In the genomic region with DNA sequence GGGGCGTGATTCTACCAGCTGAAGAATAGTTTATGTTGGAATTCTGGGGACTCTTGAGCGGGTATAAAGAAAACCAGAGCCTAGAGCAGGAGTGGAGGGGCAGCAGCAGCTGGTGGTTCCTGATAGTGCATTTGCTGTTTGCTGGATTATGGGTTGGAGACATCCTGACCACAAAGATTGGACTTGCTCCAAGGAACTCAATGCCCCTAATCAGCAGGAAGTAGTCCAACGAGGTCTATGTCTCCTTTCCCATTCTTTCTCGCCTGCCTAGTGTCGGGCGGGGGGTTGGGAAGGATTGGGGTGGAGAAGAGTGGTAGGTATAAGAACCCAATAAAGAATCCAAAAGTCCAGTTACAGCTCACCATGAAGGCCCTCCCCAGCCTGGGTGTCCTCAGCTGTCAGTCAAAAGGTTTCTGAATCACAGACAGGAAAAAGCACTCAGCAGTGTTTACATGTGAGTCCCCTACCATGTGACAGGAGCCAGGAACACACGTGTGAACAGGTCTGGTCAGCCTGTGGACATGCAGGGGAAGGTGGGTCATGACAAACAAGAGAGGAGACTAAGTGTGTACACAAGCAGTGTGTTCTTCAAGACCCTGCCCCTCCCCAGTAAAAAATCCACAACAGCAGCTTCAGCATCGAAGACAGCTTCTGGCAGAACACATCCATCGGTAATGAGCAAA, we compare ENCODE assay signal across 13 mouse cellular contexts. TPM values are rescaled to one million over a fixed set of nuclear protein-coding genes. Genes with fewer than 3 reads are reported as not detected.
DNase-seq lines count a peak whose midpoint lies in the region; ATAC-seq lines count a peak whose summit lies in the region.
"Had no signal": no experiment of that assay in that cellular context is flagged by ENCODE, and none has a peak within 500 bp of the region (broad histone marks: within the 10 kb centered on the region; RNA-seq: fewer than 3 reads in every experiment).

No protein-coding gene starts in this region.

- H3K4me3 ChIP-seq in kidney, embryonic 16.5 days (ENCODE audit: low read length) = no peak overlapping the region
- H3K4me3 ChIP-seq in lung, embryonic 16.5 days (ENCODE audit: low read length) = no peak overlapping the region
- no peak overlapping the region for H3K4me3 ChIP-seq in forebrain, embryonic 13.5 days
- H3K4me3 ChIP-seq: hindbrain, embryonic 15.5 days had no signal

- H3K36me3 ChIP-seq in kidney, embryonic 16.5 days (ENCODE audit: insufficient read depth, low read length) = peaks cover 3% of the 10 kb centered on the region; the same call in 1 of the 2 replicates
- H3K36me3 ChIP-seq in lung, embryonic 16.5 days (ENCODE audit: control insufficient read depth, insufficient read depth, low read length) = no peaks in the 10 kb centered on the region
- H3K36me3 ChIP-seq in forebrain, embryonic 13.5 days (ENCODE audit: poor library complexity, severe bottlenecking) = no peaks in the 10 kb centered on the region
- H3K36me3 ChIP-seq: hindbrain, embryonic 15.5 days had no signal

- DNase-seq in kidney, postnatal 4 days = no peak
- DNase-seq in urinary bladder, postnatal 36 days (ENCODE audit: low spot score in 2 of 2) = peak; percentile 24 to 26
- DNase-seq in urinary bladder, adult 2 months (ENCODE audit: low spot score) = no peak
- no peak for DNase-seq in adrenal gland, postnatal 25 days
- DNase-seq: adrenal gland, postnatal 14 days; cerebellum, adult 8-10 months; layer of hippocampus, postnatal 36 days; thymus, postnatal 36 days had no signal

- WGBS in kidney, embryonic 16.5 days = 54% methylated on average over 9 of the region's 9 CpGs
- 22% methylated on average over 9 of the region's 9 CpGs for WGBS in lung, embryonic 16.5 days
- WGBS in forebrain, embryonic 13.5 days = 68% methylated on average over 9 of the region's 9 CpGs

- no peak for ATAC-seq in kidney, embryonic 16.5 days (ENCODE audit: low FRiP score, low TSS enrichment)
- peak; percentile 20; the same call in 1 of the 2 replicates for ATAC-seq in lung, embryonic 16.5 days (ENCODE audit: low read depth)
- no peak for ATAC-seq in forebrain, embryonic 13.5 days

- H3K4me1 ChIP-seq in kidney, embryonic 16.5 days (ENCODE audit: insufficient read depth, low read length) = peaks cover 42% of the 10 kb centered on the region
- H3K4me1 ChIP-seq in lung, embryonic 16.5 days (replicated peaks; ENCODE audit: control insufficient read depth, insufficient read depth, low read length) = peaks cover 23% of the 10 kb centered on the region
- H3K4me1 ChIP-seq in forebrain, embryonic 13.5 days = peaks cover 23% of the 10 kb centered on the region

- peak overlapping the region; percentile 48; the same call in 1 of the 2 replicates for H3K27ac ChIP-seq in kidney, embryonic 16.5 days (ENCODE audit: low read length)
- peak overlapping the region; percentile 52 for H3K27ac ChIP-seq in lung, embryonic 16.5 days (ENCODE audit: low read length)
- no peak overlapping the region for H3K27ac ChIP-seq in forebrain, embryonic 13.5 days
- H3K27ac ChIP-seq: hindbrain, embryonic 15.5 days had no signal

- peaks cover 6% of the 10 kb centered on the region; the same call in 1 of the 2 replicates for H3K9me3 ChIP-seq in kidney, embryonic 16.5 days (ENCODE audit: low read length)
- H3K9me3 ChIP-seq in lung, embryonic 16.5 days (ENCODE audit: control insufficient read depth, low read length) = peaks cover 6% of the 10 kb centered on the region
- no peaks in the 10 kb centered on the region for H3K9me3 ChIP-seq in forebrain, embryonic 13.5 days (replicated peaks)
- H3K9me3 ChIP-seq: hindbrain, embryonic 15.5 days had no signal

- H3K27me3 ChIP-seq in kidney, embryonic 16.5 days (ENCODE audit: insufficient read depth, low read length) = no peaks in the 10 kb centered on the region
- H3K27me3 ChIP-seq in lung, embryonic 16.5 days (ENCODE audit: control insufficient read depth, insufficient read depth, low read depth, low read length) = no peaks in the 10 kb centered on the region
- no peaks in the 10 kb centered on the region for H3K27me3 ChIP-seq in forebrain, embryonic 13.5 days
- H3K27me3 ChIP-seq: hindbrain, embryonic 15.5 days had no signal

- H3K9ac ChIP-seq in kidney, embryonic 16.5 days (replicated peaks; ENCODE audit: low read length) = 0 out of 2 replicates have a peak overlapping the region, but pooled peaks have one; percentile 4
- no peak overlapping the region for H3K9ac ChIP-seq in lung, embryonic 16.5 days (ENCODE audit: low read length)
- H3K9ac ChIP-seq in forebrain, embryonic 13.5 days = no peak overlapping the region; the same call in 1 of the 2 replicates
- H3K9ac ChIP-seq: hindbrain, embryonic 15.5 days had no signal

- no peak overlapping the region for H3K4me2 ChIP-seq in kidney, embryonic 16.5 days (replicated peaks; ENCODE audit: low read depth, low read length)
- H3K4me2 ChIP-seq in lung, embryonic 16.5 days (ENCODE audit: low read depth, low read length) = no peak overlapping the region
- H3K4me2 ChIP-seq in forebrain, embryonic 13.5 days = no peak overlapping the region
- H3K4me2 ChIP-seq: hindbrain, embryonic 15.5 days had no signal

RNA-seq across cellular contexts. Expression of a gene that starts 14.2 kb away (rescaled TPM):
- polyA plus RNA-seq in kidney, embryonic 16.5 days (2015; fragmentation: Nextera tagmentation; extraction: Ambion mirVana) = 7.2 and 7.9 TPM in 2 replicates
- polyA plus RNA-seq in urinary bladder, adult 2 months (2012; rRNA removed) = 18.1 and 24.9 TPM in 2 replicates
- polyA plus RNA-seq in lung, embryonic 16.5 days (2015; fragmentation: Nextera tagmentation; extraction: Ambion mirVana) = 12.6 TPM in 2 replicates
- 4.3 and 5.1 TPM in 2 replicates for polyA plus RNA-seq in forebrain, embryonic 13.5 days (2015; fragmentation: Nextera tagmentation; extraction: Ambion mirVana)
- total RNA-seq in adrenal gland, postnatal 25 days (2021) = 12.6 and 17.8 TPM in 2 replicates
- total RNA-seq: MEL had no signal

RNA-seq across cellular contexts. Expression of a gene that starts 19.9 kb away (rescaled TPM):
- polyA plus RNA-seq in kidney, embryonic 16.5 days (2015; fragmentation: Nextera tagmentation; extraction: Ambion mirVana) = 0.09 TPM in 1 of 2 replicates, not detected in the other
- polyA plus RNA-seq in urinary bladder, adult 2 months (2012; rRNA removed) = 0.06 TPM in 1 of 2 replicates, not detected in the other
- polyA plus RNA-seq in lung, embryonic 16.5 days (2015; fragmentation: Nextera tagmentation; extraction: Ambion mirVana) = not detected in 2 replicates
- not detected in 2 replicates for polyA plus RNA-seq in forebrain, embryonic 13.5 days (2015; fragmentation: Nextera tagmentation; extraction: Ambion mirVana)
- total RNA-seq in adrenal gland, postnatal 25 days (2021) = not detected in 2 replicates
- total RNA-seq: adrenal gland, postnatal 14 days; layer of hippocampus, postnatal 36 days; MEL had no signal
- polyA plus RNA-seq: hindbrain, embryonic 15.5 days had no signal

Comparison
In these comparisons a context has a peak if more than half of its experiments do, and no peak if none do; other contexts are left out.
1. DNase-seq: peak in urinary bladder, postnatal 36 days (2 of 2); none in kidney, postnatal 4 days (0 of 2), urinary bladder, adult 2 months (single experiment) and adrenal gland, postnatal 25 days (single experiment).